Mouse (Mus musculus) hindbrain, embryonic 13.5 days (tissue): ENCODE measurements at regions not wholly inside any gene's neighbourhood (a gene's known extent, or its start where the extent isn't known, plus 50 kb on each side); places are given as distances from the start of the nearest gene placed in this dataset.

Experiments used
- ATAC-seq: fragments of 200-750 bp; cut with Nextera tagmentation; 2 replicates; pipeline ENCODE4 v1.8.0; 2017; ENCODE audit warnings: moderate TSS enrichment; ENCODE audit not compliant: low FRiP score
- H3K27ac ChIP-seq: fragments of 300-500 bp; sonication (generic); 2 replicates; pipeline ENCODE4 v1.5.1; 2015; ENCODE audit warnings: inconsistent platforms, mild to moderate bottlenecking, moderate library complexity
- H3K27me3 ChIP-seq: fragments of 300-500 bp; sonication (generic); 2 replicates; pipeline ENCODE4 v1.6.1; 2015; ENCODE audit warnings: mild to moderate bottlenecking, inconsistent platforms
- H3K36me3 ChIP-seq: fragments of 300-500 bp; sonication (generic); 2 replicates; pipeline ENCODE4 v1.6.1; 2015; ENCODE audit warnings: mild to moderate bottlenecking, inconsistent platforms
- H3K4me1 ChIP-seq: fragments of 300-500 bp; sonication (generic); replicated peaks from 2 replicates; pipeline ENCODE4 v1.6.1; 2015; ENCODE audit warnings: inconsistent platforms
- H3K4me2 ChIP-seq: fragments of 300-500 bp; sonication (generic); 2 replicates; pipeline ENCODE4 v1.6.1; 2015; ENCODE audit warnings: inconsistent platforms, mild to moderate bottlenecking, moderate library complexity
- H3K4me3 ChIP-seq: fragments of 300-500 bp; sonication (generic); 2 replicates; pipeline ENCODE4 v1.5.1; 2015; ENCODE audit warnings: mild to moderate bottlenecking, inconsistent platforms
- H3K9ac ChIP-seq: fragments of 300-500 bp; sonication (generic); 2 replicates; pipeline ENCODE4 v1.6.1; 2015; ENCODE audit warnings: mild to moderate bottlenecking, inconsistent platforms
- H3K9me3 ChIP-seq: fragments of 300-500 bp; sonication (generic); 2 replicates; pipeline ENCODE4 v1.6.1; 2016; ENCODE audit warnings: inconsistent platforms
- WGBS: fragments of 180-500 bp; shearing (Covaris S2); methylation state at CpG from one replicate; pipeline ENCODE4 v1.1.7; 2015; 5-methylcytosine and 5-hydroxymethylcytosine counted together

- peaks cover 7% of the 10 kb centered on the region for H3K4me1 ChIP-seq
- no peaks in the 10 kb centered on the region for H3K36me3 ChIP-seq
- H3K9me3 ChIP-seq = no peaks in the 10 kb centered on the region
- WGBS = 88% methylated on average over 6 of the region's 6 CpGs
- no peak overlapping the region for H3K9ac ChIP-seq
- H3K4me2 ChIP-seq = no peak overlapping the region
- H3K4me3 ChIP-seq = no peak overlapping the region
- ATAC-seq = no peak
- H3K27ac ChIP-seq = no peak overlapping the region
- H3K27me3 ChIP-seq = no peaks in the 10 kb centered on the region
Observed at GRCm38 (mm10) chr6:17201916-17202636, 78.9 kb upstream of the Cav2 start.

- H3K27me3 ChIP-seq = no peaks in the 10 kb centered on the region
- no peak overlapping the region for H3K27ac ChIP-seq
- no peak overlapping the region for H3K4me2 ChIP-seq
- H3K4me1 ChIP-seq = peaks cover 7% of the 10 kb centered on the region
- no peaks in the 10 kb centered on the region for H3K9me3 ChIP-seq
- H3K36me3 ChIP-seq = no peaks in the 10 kb centered on the region
- no peak overlapping the region for H3K4me3 ChIP-seq
- WGBS = 95% methylated on average over 5 of the region's 5 CpGs
- ATAC-seq = no peak
- H3K9ac ChIP-seq = no peak overlapping the region
Observed at GRCm38 (mm10) chr6:17203302-17203701, 77.7 kb upstream of the Cav2 start.

- no peak overlapping the region for H3K27ac ChIP-seq
- ATAC-seq = no peak
- WGBS = 53% methylated on average over 9 of the region's 9 CpGs
Observed at GRCm38 (mm10) chr6:17203900-17204686, 76.9 kb upstream of the Cav2 start.

GRCm38 (mm10) chr6:17206932-17207331, 74.1 kb upstream of the Cav2 start:
- ATAC-seq = no peak
- Histone ChIP-seq H3K4me1 (peaks cover 7% of the 10 kb centered on the region), H3K36me3 (no peaks in the 10 kb centered on the region), H3K9me3 (no peaks in the 10 kb centered on the region), H3K4me3 (no peak overlapping the region), H3K9ac (no peak overlapping the region), H3K4me2 (no peak overlapping the region), H3K27ac (no peak overlapping the region), H3K27me3 (no peaks in the 10 kb centered on the region)
- WGBS = 96% methylated on average over 3 of the region's 3 CpGs

More at GRCm38 (mm10) chr6:17203900-17204686, 76.9 kb upstream of the Cav2 start:
- Histone ChIP-seq H3K9me3 (no peaks in the 10 kb centered on the region), H3K4me3 (no peak overlapping the region), H3K9ac (no peak overlapping the region), H3K4me1 (peaks cover 7% of the 10 kb centered on the region), H3K36me3 (no peaks in the 10 kb centered on the region), H3K27me3 (no peaks in the 10 kb centered on the region), H3K4me2 (no peak overlapping the region)

GRCm38 (mm10) chr6:17209792-17210191, 71.2 kb upstream of the Cav2 start:
- Histone ChIP-seq H3K27ac (no peak overlapping the region), H3K36me3 (no peaks in the 10 kb centered on the region), H3K4me2 (no peak overlapping the region), H3K9me3 (no peaks in the 10 kb centered on the region), H3K27me3 (no peaks in the 10 kb centered on the region), H3K4me1 (0 out of 2 replicates have a peak, but pooled peaks cover under 1% of the 10 kb centered on the region), H3K4me3 (no peak overlapping the region), H3K9ac (no peak overlapping the region)
- no peak for ATAC-seq
- WGBS = 75% methylated on average over 4 of the region's 4 CpGs

GRCm38 (mm10) chr6:17211346-17211745, 69.6 kb upstream of the Cav2 start:
- H3K27me3 ChIP-seq = no peaks in the 10 kb centered on the region
- no peaks in the 10 kb centered on the region for H3K36me3 ChIP-seq
- no peak overlapping the region for H3K9ac ChIP-seq
- no peak overlapping the region for H3K4me2 ChIP-seq
- no peak for ATAC-seq
- no peak overlapping the region for H3K4me3 ChIP-seq
- H3K9me3 ChIP-seq = no peaks in the 10 kb centered on the region
- WGBS = 72% methylated on average over 5 of the region's 5 CpGs
- H3K4me1 ChIP-seq = no peaks in the 10 kb centered on the region
- no peak overlapping the region for H3K27ac ChIP-seq

- Histone ChIP-seq H3K4me3 (no peak overlapping the region), H3K4me1 (no peaks in the 10 kb centered on the region), H3K27me3 (no peaks in the 10 kb centered on the region), H3K27ac (no peak overlapping the region), H3K9me3 (no peaks in the 10 kb centered on the region), H3K4me2 (no peak overlapping the region), H3K9ac (no peak overlapping the region), H3K36me3 (no peaks in the 10 kb centered on the region)
- WGBS = 45% methylated on average over 9 of the region's 9 CpGs
- no peak for ATAC-seq
Observed at GRCm38 (mm10) chr6:17214774-17215173, 66.2 kb upstream of the Cav2 start.

- WGBS = 71% methylated on average over 1 of the region's 1 CpGs
- H3K9me3 ChIP-seq = no peaks in the 10 kb centered on the region
- H3K4me3 ChIP-seq = no peak overlapping the region
- no peak overlapping the region for H3K27ac ChIP-seq
- no peak overlapping the region for H3K4me2 ChIP-seq
- H3K9ac ChIP-seq = no peak overlapping the region
- H3K27me3 ChIP-seq = no peaks in the 10 kb centered on the region
- H3K4me1 ChIP-seq = no peaks in the 10 kb centered on the region
- H3K36me3 ChIP-seq = no peaks in the 10 kb centered on the region
- no peak for ATAC-seq
Observed at GRCm38 (mm10) chr6:17216442-17216841, 64.5 kb upstream of the Cav2 start.

- Histone ChIP-seq H3K27me3 (no peaks in the 10 kb centered on the region), H3K4me1 (no peaks in the 10 kb centered on the region), H3K9ac (no peak overlapping the region), H3K36me3 (no peaks in the 10 kb centered on the region), H3K27ac (no peak overlapping the region), H3K9me3 (no peaks in the 10 kb centered on the region), H3K4me2 (no peak overlapping the region), H3K4me3 (no peak overlapping the region)
- WGBS = 87% methylated on average over 2 of the region's 2 CpGs
- no peak for ATAC-seq
Observed at GRCm38 (mm10) chr6:17223744-17224143, 57.2 kb upstream of the Cav2 start.

- Histone ChIP-seq H3K4me2 (no peak overlapping the region), H3K4me1 (no peaks in the 10 kb centered on the region), H3K4me3 (no peak overlapping the region), H3K27me3 (no peaks in the 10 kb centered on the region), H3K9ac (no peak overlapping the region), H3K27ac (no peak overlapping the region), H3K9me3 (no peaks in the 10 kb centered on the region), H3K36me3 (no peaks in the 10 kb centered on the region)
- no peak for ATAC-seq
- 85% methylated on average over 5 of the region's 5 CpGs for WGBS
Observed at GRCm38 (mm10) chr6:17224852-17225251, 56.1 kb upstream of the Cav2 start.

- Histone ChIP-seq H3K4me2 (no peak overlapping the region), H3K9ac (no peak overlapping the region), H3K27ac (no peak overlapping the region), H3K4me3 (no peak overlapping the region), H3K27me3 (no peaks in the 10 kb centered on the region), H3K9me3 (no peaks in the 10 kb centered on the region), H3K4me1 (no peaks in the 10 kb centered on the region), H3K36me3 (no peaks in the 10 kb centered on the region)
- WGBS = 94% methylated on average over 6 of the region's 6 CpGs
- ATAC-seq = no peak
Observed at GRCm38 (mm10) chr6:17226483-17226882, 54.5 kb upstream of the Cav2 start.
